Mouse (Mus musculus): ENCODE measurements at regions not wholly inside any gene's neighbourhood (a gene's known extent, or its start where the extent isn't known, plus 50 kb on each side); places are given as distances from the start of the nearest gene placed in this dataset.
A peak's percentile ranks its signal among the peaks of the same experiment; 100 is the strongest.

DNA sequence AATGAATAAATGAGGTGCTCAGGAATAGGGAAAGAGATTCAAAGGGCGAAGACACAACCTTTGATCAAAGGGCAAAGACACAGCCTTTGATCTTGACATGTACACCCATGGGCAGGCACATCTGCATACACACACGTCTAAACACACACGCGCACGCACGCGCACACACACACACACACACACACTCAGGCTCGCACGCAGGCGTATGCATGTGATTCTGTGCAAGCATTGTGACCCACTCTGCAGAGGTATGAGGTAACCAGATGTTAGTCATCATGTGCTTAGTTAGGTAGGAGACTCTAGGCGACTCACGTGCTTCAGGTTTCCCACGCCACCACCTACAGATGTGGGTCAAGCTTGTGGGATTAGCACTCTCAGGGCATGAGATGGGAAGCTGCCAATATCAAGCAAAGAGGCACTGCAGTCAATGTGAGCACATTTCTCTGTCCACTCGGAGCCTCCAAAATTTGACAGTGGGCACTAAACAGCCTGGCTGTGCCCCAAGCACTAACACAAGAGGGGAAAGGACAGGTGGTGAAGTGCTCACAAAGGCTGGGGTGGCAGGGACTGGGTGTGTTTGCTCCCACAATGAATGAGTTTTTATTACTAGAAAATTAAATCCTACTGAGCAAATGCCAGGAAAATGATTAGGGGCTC is 123.3 kb upstream of the Slc44a1 start:
- WGBS = 85% methylated on average over 14 of the region's 14 CpGs
- H3K27ac ChIP-seq = no peak overlapping the region

DNA sequence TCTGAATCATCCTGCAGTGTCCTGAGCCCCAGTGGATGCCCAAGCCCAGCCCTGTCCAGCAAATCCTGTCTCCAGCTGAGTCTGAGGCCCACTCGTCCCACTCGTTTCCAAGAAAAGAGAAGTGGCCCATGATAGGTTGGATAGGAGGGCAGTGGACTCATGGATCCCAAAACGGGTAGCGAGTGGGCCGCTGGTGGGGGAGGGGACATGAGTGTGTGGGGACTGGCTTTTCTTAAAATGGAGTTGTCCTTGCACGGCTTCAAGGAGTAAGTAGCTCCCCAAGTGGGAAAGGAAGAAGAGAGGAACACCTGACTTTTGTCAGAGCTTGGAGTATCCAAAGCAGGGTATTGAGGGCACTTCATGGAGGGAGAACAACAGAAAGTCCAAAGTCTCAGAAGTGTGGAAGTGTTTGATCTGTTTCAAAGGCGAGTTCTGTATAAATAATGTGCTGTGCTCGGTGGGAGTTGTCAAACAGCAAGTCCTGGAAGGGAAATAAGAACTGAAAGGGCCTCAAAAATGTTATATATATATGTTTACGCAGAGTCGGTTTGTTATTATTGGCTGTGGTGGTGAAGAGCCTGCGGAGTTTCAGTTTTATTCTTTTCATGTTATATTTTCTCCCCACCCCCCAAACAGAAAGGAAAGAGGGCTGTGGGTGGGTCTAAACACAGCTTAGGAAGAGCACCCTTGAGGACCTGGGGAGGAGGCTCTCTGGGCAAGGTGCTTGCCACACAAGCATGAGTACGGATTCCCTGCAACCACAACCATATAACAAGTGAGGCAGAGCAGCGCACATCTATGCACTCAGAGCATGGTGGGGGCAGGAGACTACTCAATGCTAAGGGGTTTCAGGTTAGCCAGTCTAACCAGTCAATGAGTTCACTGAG is 124.1 kb upstream of the Slc44a1 start:
- Histone ChIP-seq H3K4me1 (replicated peaks) (peaks cover 10% of the 10 kb centered on the region), H3K36me3 (no peaks in the 10 kb centered on the region), H3K27me3 (replicated peaks) (no peaks in the 10 kb centered on the region), H3K4me2 (replicated peaks) (no peak overlapping the region), H3K9me3 (no peaks in the 10 kb centered on the region), H3K4me3 (replicated peaks) (no peak overlapping the region), H3K27ac (peak overlapping the region; percentile 28; the same call in 1 of the 2 replicates), H3K9ac (no peak overlapping the region)
- 52% methylated on average over 13 of the region's 13 CpGs for WGBS
- ATAC-seq = peak; percentile 29; the same call in 1 of the 2 replicates

More for the DNA sequence above, 123.3 kb upstream of the Slc44a1 start:
- Histone ChIP-seq H3K4me3 (replicated peaks) (no peak overlapping the region), H3K9me3 (no peaks in the 10 kb centered on the region), H3K27me3 (replicated peaks) (no peaks in the 10 kb centered on the region), H3K4me2 (replicated peaks) (no peak overlapping the region), H3K4me1 (replicated peaks) (peaks cover 10% of the 10 kb centered on the region), H3K9ac (no peak overlapping the region), H3K36me3 (no peaks in the 10 kb centered on the region)
- ATAC-seq = 0 out of 2 replicates have a peak, but pooled peaks have one; percentile 19

DNA sequence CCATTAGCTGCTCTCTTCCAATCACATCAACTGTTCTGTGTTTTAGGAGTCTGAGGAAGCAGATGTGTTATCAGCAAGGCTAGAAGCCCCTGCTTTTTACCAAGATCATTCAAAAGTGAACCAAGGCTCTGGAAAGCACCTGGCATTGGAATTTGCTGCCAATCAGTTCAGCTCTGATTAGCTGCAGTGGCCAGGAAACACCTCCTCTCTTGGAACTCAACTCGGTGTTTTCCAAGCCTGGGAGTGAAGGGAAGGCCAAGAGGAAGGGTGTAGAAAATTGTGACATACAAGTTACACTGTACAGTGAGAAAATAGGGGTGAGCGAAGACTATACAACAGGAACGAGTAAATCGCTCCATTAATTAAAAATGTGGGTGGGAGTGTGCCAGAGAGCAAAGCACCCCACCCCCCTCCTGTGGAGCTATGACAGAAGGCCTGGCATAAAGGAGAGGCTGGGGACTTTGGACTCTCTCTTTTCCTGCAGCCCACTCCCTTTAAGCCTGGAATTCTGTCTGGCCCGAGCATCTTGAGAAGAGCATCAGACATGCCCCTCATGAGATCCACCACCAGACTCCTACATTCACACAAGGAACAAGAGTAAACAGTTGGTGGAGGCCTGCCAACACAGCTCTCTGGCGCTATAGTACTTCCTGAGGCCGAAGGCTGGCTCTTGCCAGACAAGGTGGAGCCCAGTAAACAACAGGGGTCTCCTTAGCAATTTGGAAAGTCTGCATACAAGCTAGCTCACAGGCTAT is 124.9 kb upstream of the Slc44a1 start:
- no peaks in the 10 kb centered on the region for H3K36me3 ChIP-seq
- WGBS = 52% methylated on average over 7 of the region's 7 CpGs
- ATAC-seq = peak; percentile 46; the same call in 1 of the 2 replicates
- no peak overlapping the region for H3K9ac ChIP-seq
- H3K4me3 ChIP-seq (replicated peaks) = no peak overlapping the region
- peak overlapping the region; percentile 28; the same call in 1 of the 2 replicates for H3K27ac ChIP-seq
- no peaks in the 10 kb centered on the region for H3K27me3 ChIP-seq (replicated peaks)
- H3K4me1 ChIP-seq (replicated peaks) = peaks cover 10% of the 10 kb centered on the region
- no peaks in the 10 kb centered on the region for H3K9me3 ChIP-seq
- no peak overlapping the region for H3K4me2 ChIP-seq (replicated peaks)

DNA sequence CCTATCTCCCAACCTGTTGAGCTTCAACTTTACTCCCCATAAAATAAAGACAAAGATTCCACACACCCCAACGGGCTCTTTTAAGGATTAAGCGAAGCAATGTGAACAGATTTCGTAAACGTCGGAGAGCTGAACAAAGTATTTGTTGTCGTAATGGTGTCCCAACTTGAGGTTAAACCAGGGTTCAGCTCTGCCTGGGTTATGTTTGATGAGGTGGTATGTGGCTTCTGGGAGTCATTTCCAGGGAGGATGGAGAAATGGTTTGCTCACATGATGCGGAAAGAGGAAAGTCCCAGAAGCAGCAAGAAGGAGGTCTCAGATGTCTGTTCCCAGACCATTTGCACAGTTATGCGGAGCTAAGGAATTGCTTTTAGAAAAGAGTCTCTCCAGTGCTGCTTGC is 126.1 kb upstream of the Slc44a1 start:
- Histone ChIP-seq H3K4me3 (replicated peaks) (no peak overlapping the region), H3K4me2 (replicated peaks) (no peak overlapping the region), H3K9me3 (no peaks in the 10 kb centered on the region), H3K4me1 (replicated peaks) (peaks cover 10% of the 10 kb centered on the region), H3K27ac (no peak overlapping the region), H3K27me3 (replicated peaks) (no peaks in the 10 kb centered on the region), H3K9ac (no peak overlapping the region), H3K36me3 (no peaks in the 10 kb centered on the region)
- no peak for ATAC-seq
- 84% methylated on average over 8 of the region's 8 CpGs for WGBS

DNA sequence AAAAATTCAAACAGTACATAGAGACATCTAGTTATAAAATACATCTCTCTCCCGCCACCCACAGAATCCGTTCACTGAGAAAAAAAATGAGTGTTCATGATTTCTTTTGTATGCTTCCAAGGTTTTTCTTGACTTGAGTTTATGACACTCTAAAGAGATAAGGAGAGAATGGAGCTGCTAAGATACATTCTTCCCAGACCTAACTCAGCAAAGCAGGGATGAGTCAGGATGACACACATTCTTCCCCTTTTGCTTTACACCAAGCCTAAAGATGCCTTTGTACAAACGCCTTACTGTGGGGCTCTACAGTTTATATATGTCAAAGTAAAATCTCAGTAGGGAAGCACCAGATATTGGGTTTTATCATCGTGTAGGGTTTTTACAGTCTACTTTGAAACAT is 133.1 kb upstream of the Slc44a1 start:
- no peak overlapping the region for H3K4me3 ChIP-seq (replicated peaks)
- H3K9me3 ChIP-seq = no peaks in the 10 kb centered on the region
- WGBS = 35% methylated on average over 4 of the region's 4 CpGs
- 0 out of 2 replicates have a peak, but pooled peaks cover 4% of the 10 kb centered on the region for H3K4me1 ChIP-seq (replicated peaks)
- ATAC-seq = no peak
- H3K36me3 ChIP-seq = no peaks in the 10 kb centered on the region
- no peak overlapping the region for H3K4me2 ChIP-seq (replicated peaks)
- no peak overlapping the region for H3K27ac ChIP-seq
- no peaks in the 10 kb centered on the region for H3K27me3 ChIP-seq (replicated peaks)
- H3K9ac ChIP-seq = no peak overlapping the region

DNA sequence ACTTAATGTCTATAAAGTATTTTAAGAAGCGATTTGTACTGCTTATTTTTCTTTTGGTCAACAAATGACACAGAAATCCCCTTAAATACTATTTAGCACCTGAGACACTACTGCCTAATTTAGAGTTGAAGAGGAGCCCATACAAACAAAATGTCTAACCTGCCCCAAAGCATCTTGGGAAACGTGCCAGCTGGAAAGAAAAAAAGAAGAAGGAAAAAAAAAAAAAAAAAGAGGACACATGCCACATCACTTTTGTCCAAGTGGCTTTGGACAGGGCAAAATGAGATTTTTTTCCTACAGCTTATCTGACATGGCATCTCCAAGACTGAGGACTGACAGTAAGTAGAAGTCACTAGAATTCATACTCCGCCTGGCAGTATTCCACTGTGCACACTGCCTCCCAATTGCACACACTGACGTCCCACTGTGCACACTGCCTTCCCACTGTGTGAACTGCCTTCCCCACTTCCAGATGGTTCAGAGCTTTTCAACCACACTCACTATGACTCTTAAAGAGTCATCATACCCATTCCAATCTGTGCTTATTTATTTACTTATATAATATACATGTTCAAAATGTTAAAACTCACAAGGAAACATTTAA is 135.3 kb upstream of the Slc44a1 start:
- Histone ChIP-seq H3K9ac (no peak overlapping the region), H3K4me2 (replicated peaks) (no peak overlapping the region), H3K36me3 (no peaks in the 10 kb centered on the region), H3K27ac (no peak overlapping the region), H3K9me3 (no peaks in the 10 kb centered on the region), H3K4me3 (replicated peaks) (no peak overlapping the region), H3K4me1 (replicated peaks) (0 out of 2 replicates have a peak, but pooled peaks cover 4% of the 10 kb centered on the region), H3K27me3 (replicated peaks) (no peaks in the 10 kb centered on the region)
- 85% methylated on average over 4 of the region's 4 CpGs for WGBS
- ATAC-seq = no peak

DNA sequence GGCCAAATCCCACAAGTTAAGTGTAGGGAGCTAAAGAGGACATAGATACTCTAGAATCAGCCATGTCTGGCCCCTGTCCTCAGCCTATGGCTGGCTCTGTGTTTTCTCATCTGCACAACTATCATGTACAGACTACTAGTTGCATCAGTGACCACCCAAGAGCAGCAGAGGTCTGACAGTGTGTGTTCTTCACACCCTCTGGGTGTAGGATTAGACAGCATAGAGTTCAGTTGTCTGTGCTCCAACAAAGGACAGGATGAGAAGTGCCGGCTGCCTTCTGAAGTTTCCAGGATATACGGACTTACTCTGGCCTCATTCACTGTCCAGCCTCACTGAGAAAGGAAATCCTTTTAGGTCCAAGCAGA is 135.9 kb upstream of the Slc44a1 start:
- Histone ChIP-seq H3K9ac (no peak overlapping the region), H3K4me3 (replicated peaks) (no peak overlapping the region), H3K27me3 (replicated peaks) (no peaks in the 10 kb centered on the region), H3K9me3 (no peaks in the 10 kb centered on the region), H3K4me2 (replicated peaks) (no peak overlapping the region), H3K36me3 (no peaks in the 10 kb centered on the region), H3K4me1 (replicated peaks) (0 out of 2 replicates have a peak, but pooled peaks cover 4% of the 10 kb centered on the region), H3K27ac (no peak overlapping the region)
- WGBS = 31% methylated on average over 2 of the region's 2 CpGs
- 0 out of 2 replicates have a peak, but pooled peaks have one; percentile 39 for ATAC-seq

DNA sequence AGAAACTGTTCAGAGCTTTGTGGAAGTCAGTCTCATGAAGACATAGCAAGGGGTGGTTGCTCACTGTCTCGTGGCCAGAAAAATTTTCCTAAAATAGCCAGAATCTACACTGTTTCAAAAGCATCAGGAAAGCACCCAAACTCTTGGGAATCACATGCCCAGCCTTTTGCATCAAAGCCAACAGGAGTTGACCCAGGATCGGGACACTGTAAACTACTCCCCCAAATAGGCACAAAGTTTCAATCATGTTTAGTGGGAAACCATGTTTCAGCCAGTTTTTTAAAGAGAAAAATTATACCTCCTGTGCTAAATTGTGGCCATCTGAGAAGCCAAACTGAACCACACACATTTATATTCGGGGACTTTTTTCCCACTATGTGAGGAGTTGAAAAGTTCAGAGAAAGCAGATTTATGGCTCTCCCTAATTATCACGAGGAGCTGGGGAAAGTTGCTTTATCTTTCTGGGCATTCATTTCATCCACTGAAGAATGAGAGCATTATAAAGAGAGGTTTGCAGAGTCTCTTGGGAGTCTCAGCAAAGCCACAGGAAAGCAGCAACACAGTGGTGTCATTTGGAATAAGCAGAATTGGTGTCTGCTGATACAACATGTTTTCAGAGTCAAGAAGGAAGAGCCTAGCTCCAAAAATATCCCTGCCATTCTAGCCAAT is 136.5 kb upstream of the Slc44a1 start:
- Histone ChIP-seq H3K4me3 (replicated peaks) (no peak overlapping the region), H3K4me2 (replicated peaks) (no peak overlapping the region), H3K27me3 (replicated peaks) (no peaks in the 10 kb centered on the region), H3K9ac (no peak overlapping the region), H3K4me1 (replicated peaks) (0 out of 2 replicates have a peak, but pooled peaks cover 4% of the 10 kb centered on the region), H3K9me3 (no peaks in the 10 kb centered on the region), H3K36me3 (no peaks in the 10 kb centered on the region), H3K27ac (no peak overlapping the region)
- no peak for ATAC-seq
- WGBS = 39% methylated on average over 4 of the region's 4 CpGs

DNA sequence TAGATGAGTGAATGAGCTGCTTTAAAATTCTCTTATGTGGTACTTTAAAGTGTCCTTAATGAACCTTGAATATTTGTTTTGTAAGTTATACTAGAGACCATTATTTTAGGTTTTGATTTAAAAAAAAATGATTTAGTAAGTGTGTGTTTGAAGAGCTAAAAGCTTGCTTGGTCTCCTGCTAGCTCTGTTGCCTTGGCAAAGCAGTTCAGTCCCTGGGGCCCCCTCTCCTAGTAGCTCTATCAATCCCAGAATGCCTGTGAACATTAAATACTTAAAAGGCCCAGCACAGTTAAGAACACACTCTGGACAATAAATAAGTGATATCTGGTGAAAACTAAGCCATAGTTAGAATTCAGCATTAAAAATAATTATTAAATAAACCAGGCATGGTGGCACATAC is 138.3 kb upstream of the Abca1 start:
- ATAC-seq = no peak
- Histone ChIP-seq H3K27ac (no peak overlapping the region), H3K4me1 (replicated peaks) (no peaks in the 10 kb centered on the region), H3K27me3 (replicated peaks) (no peaks in the 10 kb centered on the region), H3K4me2 (replicated peaks) (no peak overlapping the region), H3K36me3 (no peaks in the 10 kb centered on the region), H3K9ac (no peak overlapping the region), H3K9me3 (no peaks in the 10 kb centered on the region), H3K4me3 (replicated peaks) (no peak overlapping the region)

DNA sequence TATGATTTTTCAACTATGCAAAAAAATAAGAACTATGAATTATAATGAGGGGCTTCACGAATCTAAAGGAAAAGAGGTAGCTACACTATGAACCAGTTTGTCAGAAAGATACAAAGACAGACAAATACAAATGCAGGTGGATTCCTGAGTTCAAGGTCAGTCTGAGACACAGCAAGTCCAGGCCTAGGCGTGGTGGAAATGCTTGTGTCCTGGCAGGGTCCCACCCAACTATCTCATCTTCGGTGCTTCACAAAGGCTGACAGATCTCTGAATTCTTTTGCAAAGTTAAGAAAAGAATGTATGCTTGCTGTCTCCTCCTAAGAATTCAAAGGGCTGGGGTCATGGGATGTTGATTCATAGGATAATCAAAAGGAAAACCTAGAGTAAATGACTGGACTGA is 132.9 kb upstream of the Abca1 start:
- Histone ChIP-seq H3K27me3 (replicated peaks) (no peaks in the 10 kb centered on the region), H3K9me3 (no peaks in the 10 kb centered on the region), H3K4me3 (replicated peaks) (no peak overlapping the region), H3K4me2 (replicated peaks) (no peak overlapping the region), H3K9ac (no peak overlapping the region), H3K27ac (no peak overlapping the region), H3K4me1 (replicated peaks) (no peaks in the 10 kb centered on the region), H3K36me3 (no peaks in the 10 kb centered on the region)
- WGBS = 87% methylated on average over 3 of the region's 3 CpGs
- ATAC-seq = no peak

DNA sequence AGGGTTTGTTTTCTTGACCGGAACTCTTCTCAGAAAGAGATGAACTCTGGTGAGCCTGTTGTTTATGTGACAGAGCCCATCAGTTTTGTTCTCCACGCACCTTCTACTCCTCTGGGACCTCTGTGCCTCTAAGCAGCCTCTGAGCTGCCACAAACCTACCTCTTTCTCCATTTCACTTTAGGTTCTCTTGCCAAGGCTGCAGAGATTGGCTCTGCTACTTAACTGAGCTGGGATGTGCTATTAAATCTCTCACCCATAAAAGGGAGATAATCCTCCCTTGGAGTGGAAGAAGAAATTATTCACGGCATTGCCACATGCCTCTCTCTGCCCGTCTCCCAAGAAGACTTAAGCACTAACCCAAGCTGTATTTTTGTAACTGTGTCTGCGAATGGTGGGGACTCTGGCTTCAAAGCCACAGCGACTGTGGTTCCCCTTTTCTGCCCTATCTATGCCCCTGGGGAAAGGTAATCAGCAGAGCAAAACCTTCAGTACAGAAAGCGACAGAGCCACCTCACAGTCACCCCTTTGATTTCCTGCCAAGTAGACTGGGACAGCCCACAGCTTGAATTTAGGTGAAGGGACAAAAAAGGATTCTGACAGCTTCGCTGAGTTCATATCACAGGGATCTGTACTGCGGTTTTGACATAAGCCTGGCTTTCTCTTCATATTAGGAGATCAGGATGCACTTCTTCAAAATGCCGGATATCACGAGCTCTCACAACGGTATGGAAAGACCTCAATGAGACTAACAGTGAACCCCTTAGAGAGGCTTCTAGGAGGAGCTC is 118.2 kb upstream of the Abca1 start:
- Histone ChIP-seq H3K4me2 (replicated peaks) (no peak overlapping the region), H3K4me1 (replicated peaks) (no peaks in the 10 kb centered on the region), H3K9ac (no peak overlapping the region), H3K36me3 (no peaks in the 10 kb centered on the region), H3K27ac (no peak overlapping the region), H3K4me3 (replicated peaks) (no peak overlapping the region), H3K9me3 (no peaks in the 10 kb centered on the region), H3K27me3 (replicated peaks) (no peaks in the 10 kb centered on the region)
- no peak for ATAC-seq
- 54% methylated on average over 12 of the region's 12 CpGs for WGBS

Data from intestine, embryonic 15.5 days (tissue).